Mouse (Mus musculus) bone marrow, adult 2 months (tissue): ENCODE measurements around the gene Cox4i1. TPM values are rescaled to one million over a fixed set of nuclear protein-coding genes. Genes with fewer than 3 reads are reported as not detected.

Experiments
- H3K27ac ChIP-seq: fragments of 200-500 bp; 2 replicates; pipeline ENCODE4 v1.5.1; 2012; ENCODE audit warnings: low read depth, mild to moderate bottlenecking, control low read depth, inconsistent platforms, low read length; ENCODE audit not compliant: control insufficient read depth, poor library complexity, insufficient read depth
- H3K4me1 ChIP-seq: fragments of 200-500 bp; 2 replicates; pipeline ENCODE4 v1.6.1; 2011; ENCODE audit warnings: low read length; ENCODE audit not compliant: control insufficient read depth, insufficient read depth
- H3K4me3 ChIP-seq: fragments of 200-500 bp; replicated peaks from 2 replicates; pipeline ENCODE3; 2011; ENCODE audit warnings: mild to moderate bottlenecking, low read depth, low read length, control low read depth; ENCODE audit not compliant: control insufficient read depth
- CTCF ChIP-seq: fragments of 200-500 bp; IDR thresholded peaks from 2 replicates; pipeline ENCODE4 v1.5.1; 2011; ENCODE audit warnings: low read length, control low read depth; ENCODE audit not compliant: control insufficient read depth, insufficient read depth
- POLR2A ChIP-seq: fragments of 200-500 bp; IDR thresholded peaks from 2 replicates; pipeline ENCODE4 v1.6.1; 2011; ENCODE audit warnings: low read depth, mild to moderate bottlenecking, control low read depth, low read length, borderline replicate concordance; ENCODE audit not compliant: control insufficient read depth
- WGBS: fragments of 180-500 bp; shearing (Covaris S2); methylation state at CpG from one replicate; pipeline ENCODE4 v1.1.7; 2018; 5-methylcytosine and 5-hydroxymethylcytosine counted together
- polyA plus RNA-seq: library from polyadenylated mRNA; stranded (reverse); fragments of >200 nt; gene quantifications from 2 replicates; pipeline ENCODE4 v1.2.4, GENCODE M21; 2011; ENCODE audit warnings: low replicate concordance; ENCODE audit not compliant: missing spikeins, insufficient read depth, insufficient read length

The Cox4i1 gene
- 413 and 448 TPM in 2 replicates for polyA plus RNA-seq

DNA sequence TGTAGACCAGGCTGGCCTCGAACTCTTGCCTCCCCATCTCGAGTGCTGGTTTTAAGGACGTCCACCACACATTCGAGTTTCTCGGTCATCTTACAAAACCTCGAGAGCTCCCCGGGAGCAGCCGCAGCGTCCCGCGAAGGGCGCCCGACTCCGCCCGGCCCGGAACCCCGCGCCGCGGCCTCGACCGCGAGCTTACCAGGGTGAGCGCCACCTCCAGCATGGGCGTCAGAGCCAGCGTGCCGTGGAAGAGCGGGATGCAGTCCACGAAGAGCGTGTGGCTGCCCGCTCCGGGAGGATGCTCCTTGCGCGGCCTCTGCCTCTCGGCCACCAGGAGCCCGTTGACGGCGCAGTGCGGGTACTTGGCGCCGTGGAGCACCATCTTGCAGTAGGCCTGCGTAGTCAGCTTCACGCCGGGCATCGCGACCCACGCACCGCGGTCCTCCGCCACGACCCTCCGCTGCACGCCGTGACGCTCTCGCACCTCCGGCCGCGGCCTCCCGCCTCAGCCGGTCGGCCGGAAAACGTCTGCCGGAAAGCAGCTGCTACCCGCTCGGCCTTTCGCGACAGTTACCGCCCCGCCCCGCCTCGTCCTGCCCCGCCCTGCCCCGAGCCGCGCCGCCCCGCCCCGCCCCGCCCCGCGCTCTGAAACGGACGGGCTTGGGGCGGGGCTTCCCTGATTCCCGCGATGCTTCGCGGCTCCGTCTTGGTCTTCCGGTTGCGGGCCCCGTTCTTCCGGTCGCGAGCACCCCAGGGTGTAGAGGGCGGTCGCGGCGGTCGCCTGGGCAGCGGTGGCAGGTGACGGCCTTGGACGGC, at the start of gene Cox4i1, which contains the start of gene Gm27021:
Cox4i1 (plus strand) TSS at position 662 of the 813 bp plus-strand sequence.
Gm27021 (minus strand) TSS at position 519 of the 813 bp plus-strand sequence.
- WGBS, result under 1% methylated on average over 103 of the region's 105 CpGs
- Histone ChIP-seq H3K4me1 (peaks cover 5% of the 10 kb centered on the region; the same call in 1 of the 2 replicates), H3K4me3 (peak within 1 kb of the TSS; percentile 84), H3K27ac (peak within 1 kb of the TSS; percentile 92)
- TF ChIP-seq CTCF (no peak), POLR2A (peak; percentile 81)

DNA sequence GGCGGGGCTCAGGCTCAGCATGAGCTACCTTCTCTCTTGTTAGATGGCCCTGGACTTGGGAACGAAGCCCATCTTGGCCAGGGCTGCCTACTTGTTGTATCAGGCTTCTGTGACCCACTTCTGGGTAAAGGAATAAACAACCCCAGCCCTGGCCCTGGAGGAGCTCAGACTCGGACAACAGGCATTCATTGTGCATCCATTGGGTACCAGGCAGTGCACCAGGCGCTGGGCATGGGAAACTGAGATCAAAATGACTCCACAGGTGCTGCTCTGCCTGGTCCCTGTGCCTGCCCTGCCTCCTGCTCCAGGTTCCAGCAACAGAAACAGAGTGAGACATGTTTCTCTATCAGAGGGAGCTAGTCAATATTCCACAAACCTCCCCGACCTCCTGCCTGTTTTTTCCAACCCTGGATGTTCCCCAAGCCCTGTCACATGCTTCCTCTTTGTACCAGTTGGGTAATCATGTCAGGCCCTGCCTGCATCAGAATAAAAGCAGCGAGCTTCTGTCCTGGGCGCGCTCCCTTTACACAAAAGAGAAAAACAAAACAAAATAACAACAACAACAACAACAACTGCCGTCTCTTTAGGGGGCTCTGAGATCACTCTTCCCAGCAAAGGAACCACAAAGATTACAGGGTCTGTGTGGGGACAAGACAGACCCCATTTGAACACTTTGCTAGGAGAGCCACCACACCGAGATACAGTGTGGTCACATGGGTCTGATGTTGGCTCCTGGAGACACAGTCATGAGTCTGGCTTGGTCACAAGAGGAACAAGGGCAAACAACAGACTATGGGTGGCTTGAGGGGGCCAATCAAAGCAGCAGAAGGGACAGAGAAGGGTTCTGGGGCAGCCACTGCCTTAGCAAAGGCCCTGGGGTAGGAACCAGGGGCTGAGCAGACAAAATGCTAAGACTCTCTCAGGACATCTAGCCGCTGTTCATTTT, 48.5 kb upstream of the Cox4i1 start:
- H3K4me3 ChIP-seq, result no peak overlapping the region
- no peak overlapping the region for H3K27ac ChIP-seq
- TF ChIP-seq POLR2A (no peak), CTCF (no peak)
- no peaks in the 10 kb centered on the region; the same call in none of the 2 replicates for H3K4me1 ChIP-seq
- 53% methylated on average over 11 of the region's 11 CpGs for WGBS

DNA sequence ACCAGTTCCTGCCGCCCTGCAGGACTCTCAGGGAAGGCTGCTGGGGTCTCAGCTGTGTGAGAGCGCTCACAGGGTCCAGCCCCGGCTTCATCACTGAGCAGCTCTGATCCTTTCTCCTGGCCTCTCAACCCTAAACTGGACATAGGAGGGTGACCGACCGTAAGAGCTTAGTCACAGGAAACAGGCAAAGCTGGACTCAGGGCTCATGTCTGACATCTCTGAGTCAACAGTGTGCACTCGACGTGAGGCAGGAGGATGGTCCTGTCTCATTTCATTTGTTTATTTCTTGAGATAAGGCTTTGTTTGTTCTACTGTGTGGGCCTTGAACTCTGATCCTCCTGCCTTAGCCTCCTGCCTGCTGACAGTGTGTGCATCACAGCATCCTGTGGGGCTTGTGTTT, 47.6 kb upstream of the Cox4i1 start:
- Histone ChIP-seq H3K4me1 (peaks cover 1% of the 10 kb centered on the region), H3K27ac (no peak overlapping the region), H3K4me3 (no peak overlapping the region)
- WGBS, result 81% methylated on average over 7 of the region's 7 CpGs
- TF ChIP-seq POLR2A (no peak), CTCF (no peak)

DNA sequence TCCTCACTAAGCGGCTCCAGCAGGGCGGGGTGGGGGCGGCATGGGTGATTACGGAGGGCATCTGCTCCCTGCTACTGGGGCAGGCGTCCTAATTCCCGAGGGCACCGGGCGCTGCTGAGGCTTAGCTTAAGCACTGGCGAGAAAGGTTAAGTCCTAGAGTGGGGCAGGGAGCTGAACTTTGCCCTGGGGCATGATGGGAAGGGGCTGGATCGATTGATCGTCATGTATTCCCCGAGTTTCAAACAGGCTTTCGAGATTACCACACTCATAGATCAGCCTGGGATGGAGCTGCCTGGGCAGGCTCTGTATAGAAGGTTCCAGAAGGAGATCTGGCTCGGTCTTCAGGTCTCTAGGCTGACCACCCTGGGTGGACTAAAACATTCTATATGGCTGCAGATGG, 45.9 kb upstream of the Cox4i1 start:
- no peak overlapping the region for H3K27ac ChIP-seq
- TF ChIP-seq CTCF (no peak), POLR2A (no peak)
- H3K4me3 ChIP-seq, result no peak overlapping the region
- WGBS, result 85% methylated on average over 14 of the region's 14 CpGs
- peaks cover 1% of the 10 kb centered on the region for H3K4me1 ChIP-seq

DNA sequence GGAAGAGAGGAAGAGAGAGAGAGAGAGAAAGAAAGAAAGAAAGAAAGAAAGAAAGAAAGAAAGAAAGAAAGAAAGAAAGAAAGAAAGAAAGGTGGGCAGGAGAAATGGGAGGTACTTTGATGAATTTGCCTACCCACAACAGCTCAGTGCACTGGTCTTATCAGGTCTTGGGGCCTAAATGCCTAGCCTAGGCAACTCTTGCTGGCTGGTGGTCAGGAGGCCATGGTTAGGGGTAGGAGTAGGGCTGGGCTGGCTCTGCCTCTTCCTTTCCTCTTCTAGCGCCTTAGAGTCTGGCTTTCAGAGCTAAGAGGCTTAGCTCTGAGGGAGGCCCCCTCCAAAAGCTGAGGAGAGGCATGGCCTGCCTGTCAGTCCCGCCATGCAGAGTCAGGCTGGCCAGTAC, 44.4 kb upstream of the Cox4i1 start:
- Histone ChIP-seq H3K4me1 (peaks cover 1% of the 10 kb centered on the region), H3K27ac (no peak overlapping the region), H3K4me3 (no peak overlapping the region)
- TF ChIP-seq POLR2A, result no peak
- no peak for TF ChIP-seq CTCF
- 38% methylated on average over 2 of the region's 2 CpGs for WGBS

DNA sequence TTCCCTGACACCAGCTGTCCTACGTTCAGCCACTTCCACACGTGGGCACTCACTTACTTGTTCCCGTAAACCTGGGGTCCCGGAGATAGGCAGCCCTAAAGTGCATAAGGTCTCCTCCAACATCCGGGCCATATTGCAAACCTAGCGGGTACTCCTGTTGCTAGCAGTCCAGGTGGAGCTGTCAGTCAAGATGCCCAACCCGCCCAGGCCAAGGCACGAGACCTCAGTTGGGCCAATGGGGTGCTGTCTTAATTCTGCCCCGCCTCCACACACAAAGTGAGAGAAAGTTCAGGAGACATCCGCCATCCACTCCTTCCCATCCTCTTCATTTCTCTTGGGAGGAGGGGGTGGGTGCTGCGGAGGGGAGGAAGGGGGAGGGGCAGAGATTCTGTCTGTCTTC, 41.6 kb upstream of the Cox4i1 start:
- no peak overlapping the region for H3K4me3 ChIP-seq
- H3K4me1 ChIP-seq, result peaks cover 1% of the 10 kb centered on the region; the same call in 1 of the 2 replicates
- H3K27ac ChIP-seq, result no peak overlapping the region
- TF ChIP-seq CTCF, result no peak
- no peak for TF ChIP-seq POLR2A
- WGBS, result 82% methylated on average over 11 of the region's 11 CpGs

DNA sequence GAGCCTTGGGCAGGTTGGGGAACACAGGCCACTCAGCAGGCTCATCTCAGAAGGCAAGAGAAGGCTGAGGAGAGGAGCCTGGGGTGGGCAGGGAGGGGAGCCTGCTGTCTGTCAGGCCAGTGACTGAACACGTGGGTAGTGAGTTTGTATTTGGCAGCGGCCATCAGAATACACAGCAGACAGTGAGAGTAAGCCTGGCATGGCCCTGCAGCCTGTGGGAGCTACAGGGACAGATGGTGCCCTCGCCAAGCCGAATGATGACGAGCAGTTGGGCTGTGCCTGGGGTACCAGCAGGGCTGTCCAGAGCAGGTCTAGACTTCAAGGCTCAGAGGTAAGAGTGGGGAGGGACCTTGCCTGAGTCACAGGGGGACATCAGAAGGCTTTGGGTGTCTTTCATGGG, 40.7 kb upstream of the Cox4i1 start:
- TF ChIP-seq CTCF (no peak), POLR2A (no peak)
- H3K4me1 ChIP-seq, result peaks cover 1% of the 10 kb centered on the region; the same call in 1 of the 2 replicates
- H3K4me3 ChIP-seq, result no peak overlapping the region
- H3K27ac ChIP-seq, result no peak overlapping the region
- 73% methylated on average over 5 of the region's 5 CpGs for WGBS

DNA sequence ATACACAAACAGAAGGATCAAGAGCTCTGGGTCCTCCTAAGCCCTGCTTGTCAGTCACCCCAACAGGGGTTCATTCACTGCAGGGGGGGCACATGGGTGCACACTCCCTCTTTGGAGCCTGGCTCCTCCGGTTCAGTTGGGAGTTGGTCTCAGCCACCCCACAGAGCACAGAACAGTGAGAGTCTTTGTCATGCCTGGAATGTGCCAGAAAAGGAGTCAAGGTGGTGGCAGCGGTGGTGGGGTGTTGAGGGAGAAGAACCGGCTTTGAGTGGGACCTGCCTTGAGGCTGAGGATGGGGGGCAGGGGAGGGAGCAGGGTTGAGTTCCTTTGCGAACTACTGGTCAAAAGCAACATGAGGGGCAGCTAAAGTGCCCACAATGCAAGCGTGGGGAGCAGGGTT, 38.0 kb upstream of the Cox4i1 start:
- H3K27ac ChIP-seq, result no peak overlapping the region
- TF ChIP-seq POLR2A (no peak), CTCF (no peak)
- H3K4me3 ChIP-seq, result no peak overlapping the region
- peaks cover 1% of the 10 kb centered on the region; the same call in 1 of the 2 replicates for H3K4me1 ChIP-seq
- WGBS, result 71% methylated on average over 5 of the region's 5 CpGs
